ENCODE assay signal across 32 mouse cellular contexts in the genomic region with DNA sequence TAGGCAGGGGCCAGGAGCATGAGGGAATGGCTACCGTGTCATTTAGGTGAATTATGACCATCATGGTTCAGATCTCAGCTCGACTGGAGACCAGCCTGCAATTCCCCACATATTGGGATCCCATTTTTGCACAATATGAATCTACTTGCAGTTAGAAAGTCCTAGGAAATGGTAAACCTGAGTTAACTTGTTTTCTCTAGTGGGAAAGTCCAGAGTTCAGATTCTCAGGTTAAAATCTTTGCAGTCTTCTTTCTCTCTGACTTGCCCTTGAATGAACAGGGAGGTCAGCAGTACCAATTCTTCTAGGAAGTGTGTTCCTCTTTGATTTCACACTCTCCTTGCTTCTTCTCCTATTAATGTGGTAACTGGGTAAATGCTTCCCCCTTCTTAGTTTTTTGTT.
"Had no signal": no experiment of that assay in that cellular context is flagged by ENCODE, and none has a peak within 500 bp of the region (broad histone marks: within the 10 kb centered on the region; RNA-seq: fewer than 3 reads in every experiment).

No protein-coding gene starts in this region.

- H3K27me3 ChIP-seq: heart, embryonic 12.5 days; heart, embryonic 13.5 days; heart, embryonic 15.5 days; hindbrain, embryonic 12.5 days; hindbrain, embryonic 13.5 days; hindbrain, embryonic 15.5 days; intestine, embryonic 15.5 days; kidney, embryonic 15.5 days had no signal

- H3K36me3 ChIP-seq: heart, embryonic 10.5 days; heart, embryonic 12.5 days; heart, embryonic 13.5 days; heart, embryonic 15.5 days; hindbrain, embryonic 10.5 days; hindbrain, embryonic 12.5 days; hindbrain, embryonic 13.5 days; hindbrain, embryonic 15.5 days; intestine, embryonic 15.5 days; kidney, embryonic 15.5 days had no signal

- H3K9me3 ChIP-seq: heart, embryonic 10.5 days; heart, embryonic 15.5 days; hindbrain, embryonic 10.5 days; hindbrain, embryonic 12.5 days; hindbrain, embryonic 13.5 days; hindbrain, embryonic 15.5 days; intestine, embryonic 15.5 days; kidney, embryonic 15.5 days had no signal

- H3K4me3 ChIP-seq: heart, adult 2 months; heart, embryonic 10.5 days; heart, embryonic 12.5 days; heart, embryonic 13.5 days; heart, embryonic 15.5 days; hindbrain, embryonic 10.5 days; hindbrain, embryonic 12.5 days; hindbrain, embryonic 13.5 days; hindbrain, embryonic 15.5 days; intestine, embryonic 15.5 days; kidney, embryonic 15.5 days; layer of hippocampus, adult 2 months; left cerebral cortex, adult 2 months had no signal

- ATAC-seq: hindbrain, embryonic 16.5 days; hindbrain, postnatal 0 days; inflammation-experienced regulatory T-cells, adult 6 months; intestine, embryonic 15.5 days; intestine, embryonic 16.5 days; intestine, postnatal 0 days had no signal

- H3K27ac ChIP-seq: heart, adult 2 months; heart, embryonic 10.5 days; heart, embryonic 13.5 days; heart, embryonic 15.5 days; hindbrain, embryonic 10.5 days; hindbrain, embryonic 12.5 days; hindbrain, embryonic 13.5 days; hindbrain, embryonic 14.5 days; hindbrain, embryonic 15.5 days; hindbrain, postnatal 0 days; intestine, embryonic 15.5 days; kidney, embryonic 15.5 days; kidney, postnatal 0 days; layer of hippocampus, adult 2 months; left cerebral cortex, adult 2 months had no signal

- H3K9ac ChIP-seq: heart, embryonic 12.5 days; heart, embryonic 13.5 days; heart, embryonic 15.5 days; hindbrain, embryonic 12.5 days; hindbrain, embryonic 13.5 days; hindbrain, embryonic 14.5 days; hindbrain, embryonic 15.5 days; intestine, embryonic 15.5 days; kidney, embryonic 15.5 days had no signal

- H3K4me2 ChIP-seq: heart, embryonic 11.5 days; heart, embryonic 12.5 days; heart, embryonic 13.5 days; heart, embryonic 15.5 days; hindbrain, embryonic 12.5 days; hindbrain, embryonic 13.5 days; hindbrain, embryonic 14.5 days; hindbrain, embryonic 15.5 days; intestine, embryonic 15.5 days; kidney, embryonic 15.5 days had no signal

- H3K4me1 ChIP-seq: heart, embryonic 10.5 days; heart, embryonic 12.5 days; heart, embryonic 13.5 days; heart, embryonic 15.5 days; hindbrain, embryonic 10.5 days; hindbrain, embryonic 12.5 days; hindbrain, embryonic 13.5 days; hindbrain, embryonic 15.5 days; intestine, embryonic 15.5 days; kidney, embryonic 15.5 days had no signal

- DNase-seq: heart, adult 2 months; heart, postnatal 10 days; heart, postnatal 14 days; heart, postnatal 36 days; heart, postnatal 4 days; kidney, adult 11 months; kidney, adult 18-20 months; kidney, postnatal 10 days; kidney, postnatal 36 days; kidney, postnatal 4 days; layer of hippocampus, adult 9-11 months; layer of hippocampus, postnatal 36 days had no signal
